Mouse (Mus musculus) cortical plate, adult 2 months (tissue): ENCODE measurements around the gene Zfp652.

ENCODE experiments used
- CTCF ChIP-seq: fragments of 200-500 bp; IDR thresholded peaks from 2 replicates; pipeline ENCODE4 v1.5.1; 2011; ENCODE audit warnings: mild to moderate bottlenecking, control low read depth, low read length; ENCODE audit not compliant: insufficient read depth; ENCODE audit errors: extremely low read depth
- POLR2A ChIP-seq: fragments of 200-500 bp; IDR thresholded peaks from 2 replicates; pipeline ENCODE4 v1.6.1; 2011; ENCODE audit warnings: mild to moderate bottlenecking, low read length, control low read depth; ENCODE audit not compliant: insufficient read depth; ENCODE audit errors: extremely low read depth

DNA sequence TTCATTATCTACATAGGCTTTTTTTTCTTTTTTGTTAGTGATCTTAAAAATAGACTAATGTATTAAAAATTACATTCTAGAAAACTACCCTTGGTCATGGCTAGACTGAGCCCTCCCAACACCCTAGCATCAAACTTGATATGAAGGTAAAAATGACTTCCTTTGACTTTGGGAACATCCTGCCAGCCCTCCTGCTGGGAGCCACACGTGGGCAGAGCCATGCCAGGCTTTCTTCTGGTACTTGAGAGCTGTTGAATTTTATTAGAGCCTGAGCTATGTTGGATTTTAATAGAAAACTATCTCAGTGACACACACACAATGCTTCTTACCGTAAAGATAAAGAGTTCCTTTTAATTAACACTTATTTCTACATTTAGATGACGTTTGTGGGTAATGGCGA lies 34.3 kb downstream of the Zfp652 start:
- TF ChIP-seq CTCF: no peak
- no peak for TF ChIP-seq POLR2A
